Mouse (Mus musculus) adrenal gland, adult (tissue): ENCODE measurements around the gene Igfbp1.

Experiments
- DNase-seq, 2 experiments: peaks; one replicate each; pipeline ENCODE4 v3.0.0; 2022 to 2023; ENCODE audit warnings: low spot score in 1 of 2; ENCODE audit not compliant: inconsistent age in 2 of 2

The Igfbp1 gene

DNA sequence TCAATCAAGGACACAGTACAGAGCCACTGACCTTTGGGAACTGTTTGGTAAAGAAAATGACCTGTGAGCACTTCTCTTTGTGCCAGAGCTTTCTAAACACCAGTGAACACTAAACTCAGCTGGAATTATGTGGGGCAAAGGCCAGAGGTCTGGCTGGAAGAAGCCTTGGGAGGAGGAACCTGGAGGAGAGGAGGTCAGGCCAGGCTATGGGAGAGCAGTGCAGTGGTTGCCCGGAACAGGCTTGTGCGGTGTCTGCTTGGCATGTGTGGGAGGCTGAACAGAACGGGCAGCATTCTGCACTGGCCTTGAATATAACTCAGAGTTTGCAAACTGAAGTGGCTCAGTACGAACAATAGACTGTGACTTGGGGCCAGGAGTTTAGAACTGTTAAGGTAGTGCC lies 32.4 kb downstream of the Igfbp1 start:
- DNase-seq = peak in 1 of 2 experiments; percentile 25

DNA sequence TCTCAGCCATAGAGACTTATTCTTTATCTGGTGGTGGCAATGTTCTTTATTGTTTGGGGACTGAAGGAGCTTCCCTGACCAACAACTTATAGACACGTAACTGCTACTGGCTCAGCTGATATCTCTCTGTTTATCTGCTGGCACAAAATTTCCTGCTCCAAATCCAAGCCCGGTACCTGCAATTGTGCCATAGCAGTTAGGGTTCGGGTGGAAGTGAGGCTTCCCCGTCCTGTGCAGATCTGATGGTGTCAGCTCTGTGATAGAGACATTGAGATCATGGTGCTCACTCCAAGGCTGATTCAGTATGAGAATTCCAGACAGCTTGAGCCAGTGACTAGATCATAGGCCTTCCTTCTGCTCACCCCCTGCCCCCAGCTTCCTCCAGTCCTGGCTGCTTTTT lies 34.4 kb downstream of the Igfbp1 start:
- no peak for DNase-seq

DNA sequence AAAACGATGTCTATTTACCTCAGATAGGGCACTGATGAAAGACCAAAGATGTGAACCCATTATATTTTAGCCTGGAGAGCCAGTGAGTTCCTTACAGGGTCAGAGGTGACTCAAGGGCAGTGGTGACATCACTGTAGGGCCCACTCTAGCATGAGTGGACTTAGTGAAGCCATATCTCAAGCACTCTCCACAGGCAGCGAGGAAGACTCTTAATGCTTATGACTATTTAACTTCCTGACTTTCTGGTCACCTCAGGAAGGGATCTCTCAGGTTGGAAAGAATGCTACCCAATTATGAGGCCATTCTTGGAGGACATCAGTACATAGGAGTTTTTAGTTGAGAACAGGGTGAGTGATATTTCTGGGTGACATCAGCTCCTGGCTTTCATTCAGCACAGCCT lies 35.8 kb downstream of the Igfbp1 start:
- no peak for DNase-seq

DNA sequence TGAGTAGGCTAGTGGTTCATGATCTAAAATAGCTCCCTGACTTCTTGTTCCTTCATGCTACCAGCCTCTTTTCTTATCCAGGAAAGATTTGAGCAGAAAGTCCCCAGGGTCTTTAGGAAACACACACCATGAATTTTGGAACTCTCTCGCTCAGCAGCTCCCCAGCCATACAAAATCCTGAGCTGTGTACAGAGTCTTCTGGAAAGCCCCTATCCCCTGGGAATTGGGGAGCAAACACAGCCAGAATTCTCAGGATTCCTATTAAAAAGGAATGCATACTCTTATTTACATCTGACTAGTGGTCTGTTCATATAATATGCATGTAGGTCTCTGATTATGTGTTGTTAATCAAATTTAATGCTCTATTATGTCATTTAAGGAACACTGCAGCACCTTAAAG lies 36.9 kb downstream of the Igfbp1 start:
- DNase-seq = no peak

DNA sequence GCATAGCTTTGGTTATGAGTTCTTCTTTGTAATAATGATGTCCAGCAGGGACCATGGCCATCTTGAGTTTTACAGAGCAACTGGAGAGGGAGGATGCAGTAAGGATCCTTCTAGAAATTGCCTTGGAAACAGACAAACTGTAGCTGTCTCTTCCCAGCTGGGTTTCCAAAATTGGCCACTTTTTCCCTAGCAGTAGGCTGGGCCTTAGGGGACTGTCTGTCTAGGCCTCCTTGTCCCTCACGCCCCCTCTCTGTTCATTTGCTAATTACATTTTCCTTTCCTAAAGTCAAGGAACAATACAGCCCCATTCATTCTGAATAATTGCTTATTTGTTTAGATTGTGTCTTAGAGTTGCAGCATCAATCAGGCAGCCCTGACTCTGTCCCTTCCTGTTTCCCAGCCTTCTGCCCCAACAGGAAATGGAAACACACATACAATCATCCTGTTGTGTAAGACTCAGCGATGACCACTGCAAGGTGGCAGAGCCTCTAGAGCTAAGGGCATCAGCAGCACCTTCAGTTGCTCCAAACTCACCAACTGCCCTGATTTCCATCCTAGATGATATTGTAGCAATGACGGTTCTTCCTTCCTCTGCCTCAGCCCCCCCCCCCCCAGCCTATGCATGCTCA lies 37.5 kb downstream of the Igfbp1 start:
- DNase-seq = peak in 1 of 2 experiments; percentile 13

DNA sequence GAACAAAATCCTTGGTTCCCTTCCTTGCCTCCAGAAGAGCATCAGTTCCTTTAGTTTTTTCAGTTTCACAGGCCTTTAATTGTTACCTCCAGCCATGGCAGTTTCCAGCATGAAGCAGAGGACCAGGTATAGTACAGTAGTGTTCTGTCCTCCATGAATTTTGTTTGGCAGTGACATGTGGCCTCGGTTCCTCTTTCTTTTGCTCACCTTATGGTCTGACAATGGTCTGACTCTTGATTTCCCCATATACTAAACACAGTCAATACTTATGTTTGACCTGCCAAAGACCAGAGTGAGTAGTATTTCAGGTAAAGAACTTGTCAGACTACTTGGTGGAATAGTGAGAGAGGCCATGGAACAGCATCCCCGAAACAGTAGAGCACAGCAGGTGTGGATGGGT lies 39.2 kb downstream of the Igfbp1 start:
- no peak for DNase-seq

DNA sequence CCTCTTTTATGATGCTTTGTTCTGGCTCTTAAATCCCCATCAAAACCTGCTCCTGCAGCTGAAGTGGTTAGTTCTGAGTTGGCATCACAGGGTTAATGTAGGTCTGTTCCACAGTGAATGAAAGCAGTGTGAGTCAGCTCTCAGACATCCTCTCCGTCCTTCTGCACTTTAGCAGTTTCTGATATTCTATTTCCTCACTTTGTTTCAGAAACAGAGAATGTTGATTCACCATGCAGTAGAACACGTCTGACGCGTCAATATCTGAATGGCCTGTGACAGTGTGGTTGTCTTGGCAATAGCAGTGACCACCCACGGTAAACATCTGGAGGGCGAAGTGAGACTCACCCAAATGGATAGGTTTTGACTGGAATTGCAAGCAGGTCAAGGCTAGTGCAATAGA lies 40.1 kb downstream of the Igfbp1 start:
- DNase-seq = peak; percentile 21 to 64

DNA sequence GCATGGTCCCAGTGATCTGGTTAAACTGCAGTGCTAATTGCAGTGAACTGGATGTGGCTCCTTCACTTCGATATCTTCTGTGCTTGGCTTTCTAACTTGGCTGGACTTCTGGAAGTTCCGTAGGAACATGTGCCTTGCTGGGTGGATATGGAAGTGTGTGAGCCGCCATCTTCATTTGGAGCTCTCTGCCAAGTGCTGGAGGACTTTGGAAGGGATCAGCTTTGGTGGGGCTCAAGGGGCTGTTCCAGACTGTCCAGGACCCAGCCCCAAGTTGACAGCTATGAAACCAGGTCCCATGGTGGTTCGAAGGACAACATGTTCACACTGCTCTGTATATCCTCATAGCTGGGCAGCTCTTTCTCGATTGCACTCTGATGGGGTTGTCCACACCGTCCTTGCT lies 41.0 kb downstream of the Igfbp1 start:
- DNase-seq = no peak

DNA sequence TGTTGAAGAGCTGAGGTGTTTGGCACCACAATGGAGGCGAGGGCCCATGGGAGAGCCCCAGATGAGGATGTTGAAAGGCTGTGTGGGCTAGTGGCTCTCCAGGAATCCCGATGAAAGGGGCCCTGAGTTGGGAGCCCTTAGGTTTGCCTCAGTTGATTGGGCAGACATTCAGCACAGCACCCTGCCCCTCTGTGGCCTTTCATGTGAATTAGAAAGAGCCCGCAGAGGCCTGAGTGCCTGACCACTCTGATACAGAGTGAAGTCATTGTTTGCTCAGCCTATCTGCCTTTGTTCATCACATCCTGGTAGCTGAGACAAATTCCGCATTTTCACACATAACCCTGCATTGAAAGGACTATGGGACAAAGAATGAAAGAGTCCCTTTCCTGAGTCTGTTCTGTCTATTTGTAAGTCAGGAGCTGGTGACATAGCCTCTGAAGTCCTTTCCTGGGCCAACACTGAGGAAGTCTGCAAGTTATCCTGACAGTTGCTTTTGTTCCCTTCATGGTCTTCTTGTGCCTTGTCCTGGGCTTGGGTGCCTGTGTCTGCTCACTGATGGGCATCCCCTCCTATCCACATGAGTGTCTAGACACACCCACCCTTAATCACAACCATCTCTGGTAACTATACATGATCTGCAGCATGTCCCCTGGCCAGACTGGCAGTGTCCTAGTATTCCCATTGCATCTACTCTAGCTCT lies 41.6 kb downstream of the Igfbp1 start:
- DNase-seq = no peak

DNA sequence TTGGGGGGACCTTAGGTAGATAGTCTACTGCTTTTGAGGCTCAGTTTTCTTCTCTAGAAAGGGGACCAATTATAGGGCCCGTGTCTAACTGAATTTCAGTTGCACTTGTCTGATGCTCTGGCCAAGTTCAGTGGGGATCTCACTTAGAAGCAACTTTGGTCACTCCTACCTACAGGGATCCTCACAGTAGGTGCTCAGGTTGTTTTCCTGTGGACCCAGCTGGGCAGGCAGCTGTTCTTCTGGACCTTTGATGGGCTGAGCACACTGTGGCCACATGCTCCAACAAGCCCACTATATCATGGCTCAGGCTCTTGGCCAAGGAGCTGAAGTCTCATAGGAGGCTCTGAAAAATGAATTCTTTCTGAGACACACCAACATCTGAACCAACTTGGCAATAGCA lies 47.2 kb downstream of the Igfbp1 start:
- no peak for DNase-seq

DNA sequence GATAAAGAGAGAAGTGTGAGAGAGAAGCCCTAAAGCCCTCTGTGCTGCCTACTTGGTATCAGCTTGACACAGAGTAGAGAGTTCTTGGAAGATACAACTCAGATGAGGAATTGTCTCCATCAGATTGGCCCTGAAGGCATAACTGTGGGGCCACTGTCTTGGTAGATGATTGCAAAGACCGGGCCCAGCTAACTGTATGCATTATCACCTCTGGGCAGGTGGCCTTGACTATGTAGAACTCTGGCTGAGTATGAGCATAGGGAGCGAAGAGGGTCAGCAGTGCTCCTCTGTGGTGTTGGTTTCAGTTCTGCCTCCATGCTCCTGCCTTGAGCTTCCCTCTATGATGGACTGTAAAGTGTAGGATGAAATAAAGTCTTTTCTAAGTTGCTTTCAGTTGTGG lies 52.8 kb downstream of the Igfbp1 start:
- DNase-seq = no peak

DNA sequence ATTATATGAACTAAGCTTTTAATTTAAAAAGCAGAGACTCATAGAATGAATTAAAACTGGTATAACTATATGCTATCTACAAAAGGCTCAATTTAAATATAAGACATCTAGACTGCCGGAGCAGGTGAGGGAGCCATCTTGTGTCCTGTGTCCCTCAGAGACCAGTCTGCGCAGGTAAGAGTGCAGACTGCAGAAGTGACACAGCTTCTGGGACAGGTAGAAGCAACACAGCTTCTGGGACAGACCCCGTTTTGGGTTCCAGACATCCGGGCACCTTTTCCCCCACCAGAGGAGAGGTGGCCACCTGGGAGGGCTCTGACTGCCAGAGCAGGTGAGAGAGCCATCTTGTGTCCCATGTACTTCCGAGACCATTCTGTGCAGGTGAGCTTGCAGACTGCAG lies 53.3 kb downstream of the Igfbp1 start:
- DNase-seq = no peak
